Mouse (Mus musculus) heart, adult 9 months (tissue): ENCODE measurements around the gene Pate4.
"Not testable (repeated sequence)": the region's sequence is repeated elsewhere in the genome, so short reads cannot be mapped to it uniquely, and the experiment has no call there.

ENCODE experiments used
- DNase-seq, 2 experiments: peaks; one replicate each; pipeline ENCODE4 v3.0.0; 2022; ENCODE audit warnings: low spot score in 2 of 2

Gene Pate4

GRCm38 (mm10) chr9:35611841-35612240 lies at the start of gene Pate4:
Gene Pate4, minus strand, starts transcription at chr9:35611941.
- no peak for DNase-seq

- DNase-seq, result no peak
These were observed 36.4 kb upstream of the Pate4 start, which contains the start of gene Pate3 for GRCm38 (mm10) chr9:35648102-35648501. Gene Pate3, minus strand, starts transcription at chr9:35648202.

- no peak for DNase-seq
These were observed 21.2 kb upstream of the Pate4 start for GRCm38 (mm10) chr9:35632981-35633380.

- DNase-seq, result not testable (repeated sequence)
These were observed 5.0 kb upstream of the Pate4 start for GRCm38 (mm10) chr9:35616784-35617183.

- DNase-seq, result no peak
These were observed 2.3 kb upstream of the Pate4 start for GRCm38 (mm10) chr9:35614005-35614404.

- DNase-seq, result no peak
These were observed 3.9 kb downstream of the Pate4 start for GRCm38 (mm10) chr9:35607647-35608405.

- peak in 1 of 2 experiments; percentile 4 for DNase-seq
These were observed 18.8 kb downstream of the Pate4 start for GRCm38 (mm10) chr9:35592903-35593302.

- no peak for DNase-seq
These were observed 24.1 kb downstream of the Pate4 start for GRCm38 (mm10) chr9:35587674-35588073.

GRCm38 (mm10) chr9:35574416-35574815 lies 37.3 kb downstream of the Pate4 start:
- no peak for DNase-seq

- no peak for DNase-seq
These were observed 41.1 kb downstream of the Pate4 start for GRCm38 (mm10) chr9:35570663-35571062.

GRCm38 (mm10) chr9:35569571-35570534 lies 41.9 kb downstream of the Pate4 start, which contains the start of the genes Pate2 and Hyls1:
Gene Pate2, plus strand, starts transcription at chr9:35570284.
Gene Hyls1, minus strand, starts transcription at chr9:35570398.
- peak; percentile 95 to 96 for DNase-seq

- no peak for DNase-seq
These were observed 43.7 kb downstream of the Pate4 start for GRCm38 (mm10) chr9:35567995-35568394.

GRCm38 (mm10) chr9:35564536-35565240 lies 47.1 kb downstream of the Pate4 start:
- DNase-seq, result no peak

- no peak for DNase-seq
These were observed 50.2 kb downstream of the Pate4 start for GRCm38 (mm10) chr9:35561583-35561982.

GRCm38 (mm10) chr9:35561076-35561475 lies 50.7 kb downstream of the Pate4 start:
- DNase-seq, result no peak

GRCm38 (mm10) chr9:35559009-35559890 lies 52.5 kb downstream of the Pate4 start:
- DNase-seq, result peak; percentile 66 to 76

- DNase-seq, result no peak
These were observed 53.3 kb downstream of the Pate4 start, which contains the start of the genes Ddx25 and Pus3 for GRCm38 (mm10) chr9:35558257-35559008. Gene Ddx25, minus strand, starts transcription at chr9:35558528. Gene Pus3, plus strand, starts transcription at chr9:35558595.
